Mouse (Mus musculus): ENCODE measurements at regions not wholly inside any gene's neighbourhood (a gene's known extent, or its start where the extent isn't known, plus 50 kb on each side); places are given as distances from the start of the nearest gene placed in this dataset.
A peak's percentile ranks its signal among the peaks of the same experiment; 100 is the strongest.

- DNase-seq: no peak
These were observed 126.3 kb upstream of the Zc3h12c start for GRCm38 (mm10) chr9:52294699-52295098.

- DNase-seq: no peak
These were observed 120.7 kb upstream of the Zc3h12c start for GRCm38 (mm10) chr9:52289069-52289468.

- no peak for DNase-seq
These were observed 119.4 kb upstream of the Zc3h12c start for GRCm38 (mm10) chr9:52287761-52288275.

- DNase-seq: peak; percentile 16
These were observed 118.9 kb upstream of the Zc3h12c start for GRCm38 (mm10) chr9:52287246-52287651.

- no peak for DNase-seq
These were observed 117.7 kb upstream of the Zc3h12c start for GRCm38 (mm10) chr9:52286104-52286503.

GRCm38 (mm10) chr9:52283558-52283957 lies 115.2 kb upstream of the Zc3h12c start:
- no peak for DNase-seq

- DNase-seq: no peak
These were observed 112.6 kb upstream of the Zc3h12c start for GRCm38 (mm10) chr9:52280995-52281394.

- no peak for DNase-seq
These were observed 112.2 kb upstream of the Zc3h12c start for GRCm38 (mm10) chr9:52280556-52280955.

- no peak for DNase-seq
These were observed 110.3 kb upstream of the Zc3h12c start for GRCm38 (mm10) chr9:52278701-52279023.

GRCm38 (mm10) chr9:52277954-52278700 lies 109.8 kb upstream of the Zc3h12c start:
- DNase-seq: no peak

- DNase-seq: no peak
These were observed 105.6 kb upstream of the Zc3h12c start for GRCm38 (mm10) chr9:52273994-52274393.

- no peak for DNase-seq
These were observed 104.3 kb upstream of the Zc3h12c start for GRCm38 (mm10) chr9:52272668-52273067.

- no peak for DNase-seq
These were observed 103.2 kb upstream of the Zc3h12c start for GRCm38 (mm10) chr9:52271345-52272116.

GRCm38 (mm10) chr9:52261538-52261937 lies 93.2 kb upstream of the Zc3h12c start:
- no peak for DNase-seq

GRCm38 (mm10) chr9:52259459-52259858 lies 91.1 kb upstream of the Zc3h12c start:
- DNase-seq: no peak

GRCm38 (mm10) chr9:52255692-52256091 lies 87.3 kb upstream of the Zc3h12c start:
- DNase-seq: no peak

GRCm38 (mm10) chr9:52254475-52254874 lies 86.1 kb upstream of the Zc3h12c start:
- DNase-seq: no peak

GRCm38 (mm10) chr9:52251455-52251854 lies 83.1 kb upstream of the Zc3h12c start:
- no peak for DNase-seq

- DNase-seq: no peak
These were observed 78.3 kb upstream of the Zc3h12c start for GRCm38 (mm10) chr9:52246712-52247111.

- no peak for DNase-seq
These were observed 75.7 kb upstream of the Zc3h12c start for GRCm38 (mm10) chr9:52244081-52244480.

GRCm38 (mm10) chr9:52243032-52243431 lies 74.7 kb upstream of the Zc3h12c start:
- no peak for DNase-seq

- no peak for DNase-seq
These were observed 73.2 kb upstream of the Zc3h12c start for GRCm38 (mm10) chr9:52241577-52241976.

- DNase-seq: no peak
These were observed 72.4 kb upstream of the Zc3h12c start for GRCm38 (mm10) chr9:52240585-52241320.

Measured in cerebellum, adult 11 months (tissue).